Mouse (Mus musculus): ENCODE measurements around the gene Tjp1. TPM values are rescaled to one million over a fixed set of nuclear protein-coding genes. Genes with fewer than 3 reads are reported as not detected.

The Tjp1 gene
- polyA plus RNA-seq, 1 experiment from 2014 or later = 30.3 TPM

- 92% methylated on average over 7 of the region's 7 CpGs for WGBS
Measured at GRCm38 (mm10) chr7:65384775-65385174, 142.8 kb downstream of the Tjp1 start.

GRCm38 (mm10) chr7:65382515-65383283, 144.9 kb downstream of the Tjp1 start:
- ATAC-seq (replicated peaks; ENCODE audit: low FRiP score) (no peak), DNase-seq (ENCODE audit: low spot score) (no peak)
- H3K9ac ChIP-seq (ENCODE audit: low read length) = no peak overlapping the region
- H3K4me3 ChIP-seq (ENCODE audit: low read depth, low read length) = no peak overlapping the region
- no peaks in the 10 kb centered on the region for H3K4me1 ChIP-seq (replicated peaks; ENCODE audit: control insufficient read depth, insufficient read depth, low read length)
- H3K9me3 ChIP-seq (ENCODE audit: control insufficient read depth, low read length) = no peaks in the 10 kb centered on the region
- 87% methylated on average over 10 of the region's 10 CpGs for WGBS
- H3K27me3 ChIP-seq (ENCODE audit: control insufficient read depth, insufficient read depth, low read length) = no peaks in the 10 kb centered on the region
- no peak overlapping the region for H3K4me2 ChIP-seq (ENCODE audit: low read depth, low read length, severe bottlenecking)
- H3K27ac ChIP-seq (ENCODE audit: low read depth, low read length) = no peak overlapping the region
- H3K36me3 ChIP-seq (ENCODE audit: control insufficient read depth, insufficient read depth, low read length) = no peaks in the 10 kb centered on the region

More at GRCm38 (mm10) chr7:65384775-65385174, 142.8 kb downstream of the Tjp1 start:
- Histone ChIP-seq H3K27ac (ENCODE audit: low read depth, low read length) (no peak overlapping the region), H3K4me2 (ENCODE audit: low read depth, low read length, severe bottlenecking) (no peak overlapping the region), H3K9ac (ENCODE audit: low read length) (no peak overlapping the region), H3K27me3 (ENCODE audit: control insufficient read depth, insufficient read depth, low read length) (no peaks in the 10 kb centered on the region), H3K4me1 (replicated peaks; ENCODE audit: control insufficient read depth, insufficient read depth, low read length) (no peaks in the 10 kb centered on the region), H3K36me3 (ENCODE audit: control insufficient read depth, insufficient read depth, low read length) (no peaks in the 10 kb centered on the region), H3K4me3 (ENCODE audit: low read depth, low read length) (no peak overlapping the region), H3K9me3 (ENCODE audit: control insufficient read depth, low read length) (no peaks in the 10 kb centered on the region)
- DNase-seq (ENCODE audit: low spot score) (no peak), ATAC-seq (replicated peaks; ENCODE audit: low FRiP score) (no peak)

DNA sequence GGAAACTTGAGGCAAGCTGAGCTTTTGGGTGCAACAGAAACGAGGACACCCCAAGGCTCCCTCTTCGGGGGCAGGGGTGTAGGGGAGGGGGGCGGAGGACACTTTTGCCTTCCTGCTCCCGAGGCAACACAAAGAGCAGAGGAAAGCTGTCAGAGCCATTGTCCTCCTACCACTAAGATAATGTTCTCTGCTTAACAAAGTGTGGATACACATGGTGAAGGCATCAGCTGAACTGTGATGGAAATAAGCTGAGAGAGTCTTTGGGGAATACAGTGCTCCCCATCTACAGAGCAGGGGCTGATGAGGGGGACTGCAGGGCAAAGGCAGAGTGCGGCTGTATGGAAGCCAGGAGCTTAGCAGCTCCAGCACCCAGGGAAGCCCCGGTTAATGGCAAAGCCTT, 145.7 kb downstream of the Tjp1 start:
- Histone ChIP-seq H3K4me1 (replicated peaks; ENCODE audit: control insufficient read depth, insufficient read depth, low read length) (no peaks in the 10 kb centered on the region), H3K27ac (ENCODE audit: low read depth, low read length) (no peak overlapping the region)

GRCm38 (mm10) chr7:65380716-65381115, 146.9 kb downstream of the Tjp1 start:
- 89% methylated on average over 9 of the region's 9 CpGs for WGBS

More for the DNA sequence above, 145.7 kb downstream of the Tjp1 start:
- no peaks in the 10 kb centered on the region for H3K27me3 ChIP-seq (ENCODE audit: control insufficient read depth, insufficient read depth, low read length)
- WGBS = 34% methylated on average over 6 of the region's 6 CpGs
- no peak overlapping the region for H3K4me2 ChIP-seq (ENCODE audit: low read depth, low read length, severe bottlenecking)
- DNase-seq (ENCODE audit: low spot score) = no peak
- no peaks in the 10 kb centered on the region for H3K36me3 ChIP-seq (ENCODE audit: control insufficient read depth, insufficient read depth, low read length)
- H3K9ac ChIP-seq (ENCODE audit: low read length) = no peak overlapping the region
- no peaks in the 10 kb centered on the region for H3K9me3 ChIP-seq (ENCODE audit: control insufficient read depth, low read length)
- no peak for ATAC-seq (replicated peaks; ENCODE audit: low FRiP score)
- no peak overlapping the region for H3K4me3 ChIP-seq (ENCODE audit: low read depth, low read length)

GRCm38 (mm10) chr7:65378818-65379565, 148.6 kb downstream of the Tjp1 start:
- Histone ChIP-seq H3K4me1 (replicated peaks; ENCODE audit: control insufficient read depth, insufficient read depth, low read length) (no peaks in the 10 kb centered on the region), H3K9me3 (ENCODE audit: control insufficient read depth, low read length) (no peaks in the 10 kb centered on the region), H3K36me3 (ENCODE audit: control insufficient read depth, insufficient read depth, low read length) (no peaks in the 10 kb centered on the region), H3K27ac (ENCODE audit: low read depth, low read length) (no peak overlapping the region), H3K27me3 (ENCODE audit: control insufficient read depth, insufficient read depth, low read length) (no peaks in the 10 kb centered on the region), H3K9ac (ENCODE audit: low read length) (no peak overlapping the region), H3K4me3 (ENCODE audit: low read depth, low read length) (no peak overlapping the region), H3K4me2 (ENCODE audit: low read depth, low read length, severe bottlenecking) (no peak overlapping the region)
- DNase-seq (ENCODE audit: low spot score) (no peak), ATAC-seq (replicated peaks; ENCODE audit: low FRiP score) (no peak)
- WGBS = 62% methylated on average over 9 of the region's 9 CpGs

More at GRCm38 (mm10) chr7:65380716-65381115, 146.9 kb downstream of the Tjp1 start:
- Histone ChIP-seq H3K4me1 (replicated peaks; ENCODE audit: control insufficient read depth, insufficient read depth, low read length) (no peaks in the 10 kb centered on the region), H3K27me3 (ENCODE audit: control insufficient read depth, insufficient read depth, low read length) (no peaks in the 10 kb centered on the region), H3K4me3 (ENCODE audit: low read depth, low read length) (no peak overlapping the region), H3K27ac (ENCODE audit: low read depth, low read length) (no peak overlapping the region), H3K4me2 (ENCODE audit: low read depth, low read length, severe bottlenecking) (no peak overlapping the region), H3K9me3 (ENCODE audit: control insufficient read depth, low read length) (no peaks in the 10 kb centered on the region), H3K9ac (ENCODE audit: low read length) (no peak overlapping the region), H3K36me3 (ENCODE audit: control insufficient read depth, insufficient read depth, low read length) (no peaks in the 10 kb centered on the region)
- DNase-seq (ENCODE audit: low spot score) (no peak), ATAC-seq (replicated peaks; ENCODE audit: low FRiP score) (no peak)

GRCm38 (mm10) chr7:65377521-65377920, 150.1 kb downstream of the Tjp1 start:
- Histone ChIP-seq H3K27me3 (ENCODE audit: control insufficient read depth, insufficient read depth, low read length) (no peaks in the 10 kb centered on the region), H3K36me3 (ENCODE audit: control insufficient read depth, insufficient read depth, low read length) (no peaks in the 10 kb centered on the region), H3K27ac (ENCODE audit: low read depth, low read length) (no peak overlapping the region), H3K9ac (ENCODE audit: low read length) (no peak overlapping the region), H3K9me3 (ENCODE audit: control insufficient read depth, low read length) (no peaks in the 10 kb centered on the region), H3K4me1 (replicated peaks; ENCODE audit: control insufficient read depth, insufficient read depth, low read length) (no peaks in the 10 kb centered on the region), H3K4me2 (ENCODE audit: low read depth, low read length, severe bottlenecking) (no peak overlapping the region), H3K4me3 (ENCODE audit: low read depth, low read length) (no peak overlapping the region)
- DNase-seq (ENCODE audit: low spot score) (no peak), ATAC-seq (replicated peaks; ENCODE audit: low FRiP score) (no peak)
- 80% methylated on average over 3 of the region's 3 CpGs for whole genome bisulfite sequencing

DNA sequence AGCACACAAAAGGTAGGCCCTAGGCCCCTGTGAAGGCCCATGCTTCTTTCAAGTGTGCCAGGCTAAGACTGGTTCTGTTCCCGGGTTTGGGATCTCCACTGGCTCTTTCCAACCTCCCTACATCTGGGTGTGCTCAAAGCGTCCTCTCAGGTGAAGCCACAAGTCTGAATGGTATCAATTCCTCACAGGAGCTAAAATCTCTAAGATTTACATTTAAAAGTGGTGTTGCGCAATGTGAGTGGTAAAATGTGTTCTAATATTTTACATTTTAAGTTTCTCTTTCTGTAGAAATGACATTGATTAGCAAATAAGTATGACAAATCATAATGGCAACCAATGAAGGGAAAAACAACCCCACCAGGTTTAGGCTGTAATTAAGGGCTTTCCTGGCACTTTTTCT, 152.0 kb downstream of the Tjp1 start:
- no peak overlapping the region for H3K9ac ChIP-seq (ENCODE audit: low read length)
- no peaks in the 10 kb centered on the region for H3K9me3 ChIP-seq (ENCODE audit: control insufficient read depth, low read length)
- H3K27ac ChIP-seq (ENCODE audit: low read depth, low read length) = no peak overlapping the region
- H3K36me3 ChIP-seq (ENCODE audit: control insufficient read depth, insufficient read depth, low read length) = no peaks in the 10 kb centered on the region
- no peak for ATAC-seq (replicated peaks; ENCODE audit: low FRiP score)
- H3K4me2 ChIP-seq (ENCODE audit: low read depth, low read length, severe bottlenecking) = no peak overlapping the region
- H3K4me1 ChIP-seq (replicated peaks; ENCODE audit: control insufficient read depth, insufficient read depth, low read length) = no peaks in the 10 kb centered on the region
- 90% methylated on average over 3 of the region's 3 CpGs for WGBS
- no peaks in the 10 kb centered on the region for H3K27me3 ChIP-seq (ENCODE audit: control insufficient read depth, insufficient read depth, low read length)
- DNase-seq (ENCODE audit: low spot score) = no peak
- no peak overlapping the region for H3K4me3 ChIP-seq (ENCODE audit: low read depth, low read length)

- 84% methylated on average over 8 of the region's 8 CpGs for WGBS
- no peak for ATAC-seq (replicated peaks; ENCODE audit: low FRiP score)
- H3K9me3 ChIP-seq (ENCODE audit: control insufficient read depth, low read length) = no peaks in the 10 kb centered on the region
- no peak overlapping the region for H3K4me2 ChIP-seq (ENCODE audit: low read depth, low read length, severe bottlenecking)
- H3K4me1 ChIP-seq (replicated peaks; ENCODE audit: control insufficient read depth, insufficient read depth, low read length) = no peaks in the 10 kb centered on the region
- no peak overlapping the region for H3K9ac ChIP-seq (ENCODE audit: low read length)
- no peak overlapping the region for H3K4me3 ChIP-seq (ENCODE audit: low read depth, low read length)
- no peak overlapping the region for H3K27ac ChIP-seq (ENCODE audit: low read depth, low read length)
- no peaks in the 10 kb centered on the region for H3K36me3 ChIP-seq (ENCODE audit: control insufficient read depth, insufficient read depth, low read length)
- DNase-seq (ENCODE audit: low spot score) = no peak
- H3K27me3 ChIP-seq (ENCODE audit: control insufficient read depth, insufficient read depth, low read length) = no peaks in the 10 kb centered on the region
Measured at GRCm38 (mm10) chr7:65375176-65375575, 152.4 kb downstream of the Tjp1 start.
